Mouse (Mus musculus): Measurements from ENCODE around the gene Cabcoco1.
A peak's percentile ranks its signal among the peaks of the same experiment; 100 is the strongest.

Gene Cabcoco1

GRCm38 (mm10) chr10:68507741-68508140, 34.0 kb downstream of the Cabcoco1 start:
- DNase-seq (ENCODE audit: low spot score in 2 of 2), result no peak

DNA sequence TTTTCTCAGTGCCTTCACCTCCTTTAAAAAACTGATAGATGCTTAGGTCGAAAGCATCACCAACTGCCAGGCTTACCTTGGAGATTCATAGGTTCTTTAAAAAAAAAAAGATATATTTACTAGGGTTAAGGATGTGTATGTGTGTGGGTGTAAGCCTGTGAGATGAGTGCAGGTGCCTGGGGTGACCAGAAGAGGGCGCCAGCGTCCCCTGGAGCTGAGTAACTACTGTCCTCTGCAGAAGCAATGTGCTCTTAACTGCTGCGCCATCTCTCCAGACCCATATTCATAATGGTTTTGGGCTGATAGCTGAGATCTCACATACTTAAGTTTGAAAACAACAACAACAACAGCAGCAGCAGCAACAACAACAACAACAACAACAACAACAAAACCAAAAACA, 35.5 kb downstream of the Cabcoco1 start:
- no peak for DNase-seq (ENCODE audit: low spot score in 2 of 2)

- no peak for DNase-seq (ENCODE audit: low spot score in 2 of 2)
These were observed 37.0 kb downstream of the Cabcoco1 start for GRCm38 (mm10) chr10:68504586-68505152.

DNA sequence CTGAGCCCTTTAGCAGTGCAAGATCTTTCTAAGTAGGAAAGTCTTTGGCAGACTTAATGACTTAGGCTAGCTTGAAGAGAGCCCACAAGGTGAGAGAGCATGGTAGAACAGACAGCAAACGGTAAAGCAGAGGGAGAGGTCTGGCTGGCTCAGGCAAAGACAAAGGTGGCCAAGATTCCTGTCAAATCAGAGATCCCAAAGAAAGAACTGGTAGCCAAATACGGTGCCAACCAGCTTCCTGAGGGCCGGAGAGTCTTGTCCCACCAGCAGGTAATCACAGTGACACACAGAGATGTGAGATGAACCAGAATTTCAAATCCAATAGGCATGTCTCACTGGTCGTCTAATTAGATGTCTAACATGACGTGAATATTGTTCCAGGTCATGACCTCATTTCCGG, 40.6 kb downstream of the Cabcoco1 start:
- no peak for DNase-seq (ENCODE audit: low spot score in 2 of 2)

DNA sequence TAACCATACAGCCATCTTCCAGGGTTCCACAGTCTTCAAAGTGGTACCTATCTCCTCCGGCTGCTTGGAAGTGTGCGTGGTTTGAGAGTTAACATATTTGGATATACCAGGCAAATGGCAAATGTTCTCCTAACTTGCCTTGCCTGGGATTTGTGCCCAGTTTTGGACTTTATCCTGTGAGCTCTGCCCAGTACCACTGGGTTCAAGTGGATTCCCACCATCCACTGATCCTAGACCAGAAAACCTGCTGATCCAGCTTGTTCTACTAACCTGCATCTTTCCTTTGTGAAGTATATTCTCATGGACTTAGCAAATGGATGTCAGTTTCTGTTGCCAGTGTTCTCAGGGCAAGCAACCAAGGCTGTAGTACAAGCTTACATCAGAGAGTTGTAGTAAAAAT, 46.5 kb downstream of the Cabcoco1 start:
- DNase-seq (ENCODE audit: low spot score in 2 of 2), result no peak

DNA sequence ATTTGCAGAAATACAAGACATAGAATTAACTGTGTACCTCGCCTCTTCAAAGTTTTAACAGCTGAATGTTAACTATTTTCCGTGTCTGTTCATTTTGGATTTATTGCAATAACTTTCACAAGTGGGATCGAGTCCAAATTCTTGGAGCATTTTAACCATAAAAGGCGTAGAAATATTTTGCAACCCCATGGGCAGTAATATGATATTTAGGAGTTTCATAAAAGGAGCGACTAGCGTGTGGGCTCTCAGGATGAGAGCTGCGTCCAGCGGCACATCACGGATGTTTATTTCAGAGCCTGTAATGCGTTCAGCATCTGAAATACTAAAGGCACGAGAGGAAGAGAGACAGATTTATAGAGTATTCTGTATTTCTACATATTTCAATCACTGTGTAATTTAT, 50.1 kb downstream of the Cabcoco1 start:
- no peak for DNase-seq (ENCODE audit: low spot score in 2 of 2)

DNA sequence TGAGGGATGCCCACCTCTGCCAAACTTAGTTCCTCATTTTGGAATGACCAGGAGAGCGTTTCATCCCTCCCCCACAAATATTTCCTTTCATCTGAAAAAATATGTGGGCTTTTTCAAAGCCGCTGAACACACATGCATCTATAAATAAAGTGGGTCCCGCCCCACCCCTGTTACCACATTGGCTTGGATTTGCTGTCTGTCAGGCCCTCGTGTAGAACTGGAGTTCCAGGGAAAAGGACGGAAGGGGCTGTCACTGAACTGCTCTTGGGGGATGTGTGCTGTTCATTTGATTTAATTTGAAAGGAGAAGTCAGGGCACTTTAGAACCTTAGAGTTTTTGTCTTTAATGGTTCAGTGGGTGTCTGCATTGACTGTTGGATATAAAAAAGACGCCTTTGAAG, 50.9 kb downstream of the Cabcoco1 start:
- DNase-seq (ENCODE audit: low spot score in 2 of 2), result no peak

DNA sequence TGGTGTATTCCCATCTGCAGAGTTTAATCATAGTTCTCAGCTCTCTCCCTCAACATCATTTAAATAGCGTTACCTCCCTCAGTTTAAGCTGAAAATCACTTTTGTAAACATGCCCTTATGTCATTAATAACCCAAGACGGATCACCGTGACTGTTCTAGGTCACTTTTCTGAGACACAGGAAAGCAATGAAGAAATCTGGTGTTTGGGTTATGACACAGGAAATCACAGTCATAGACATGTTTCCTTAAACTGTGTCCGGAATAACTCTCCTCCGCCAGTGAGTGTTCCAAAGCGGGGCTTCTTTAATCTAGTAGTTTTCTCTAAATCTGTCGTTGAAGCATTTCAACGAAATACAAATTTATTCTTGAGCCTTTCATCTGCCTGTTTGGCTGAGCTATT, 68.9 kb downstream of the Cabcoco1 start:
- no peak for DNase-seq (ENCODE audit: low spot score in 2 of 2)

- DNase-seq (ENCODE audit: low spot score in 2 of 2), result no peak
These were observed 75.9 kb downstream of the Cabcoco1 start for GRCm38 (mm10) chr10:68465737-68466327.

GRCm38 (mm10) chr10:68464943-68465342, 76.8 kb downstream of the Cabcoco1 start:
- peak in 1 of 2 experiments; percentile 64 for DNase-seq (ENCODE audit: low spot score in 2 of 2)

DNA sequence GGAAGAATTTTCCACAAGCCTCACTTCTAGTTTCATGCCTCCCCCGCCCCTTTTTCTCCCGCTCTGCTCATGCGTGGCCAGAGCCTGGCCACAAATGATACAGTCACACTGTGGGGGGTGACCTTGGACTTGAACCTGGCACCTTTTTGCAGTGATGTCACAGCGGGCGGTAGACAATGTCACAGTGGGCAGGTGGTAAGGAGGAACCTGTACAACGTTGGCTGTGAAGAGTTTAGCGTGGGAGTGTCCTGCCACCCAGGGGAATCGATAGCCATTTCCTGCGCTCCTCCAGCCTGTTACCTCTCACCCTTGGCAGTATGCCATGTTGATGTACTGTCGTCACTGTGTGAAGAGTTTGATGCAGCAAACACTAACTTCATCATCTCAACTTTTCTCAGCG, 81.9 kb downstream of the Cabcoco1 start:
- no peak for DNase-seq (ENCODE audit: low spot score in 2 of 2)

- DNase-seq (ENCODE audit: low spot score in 2 of 2), result no peak
These were observed 84.7 kb downstream of the Cabcoco1 start for GRCm38 (mm10) chr10:68457019-68457418.

DNA sequence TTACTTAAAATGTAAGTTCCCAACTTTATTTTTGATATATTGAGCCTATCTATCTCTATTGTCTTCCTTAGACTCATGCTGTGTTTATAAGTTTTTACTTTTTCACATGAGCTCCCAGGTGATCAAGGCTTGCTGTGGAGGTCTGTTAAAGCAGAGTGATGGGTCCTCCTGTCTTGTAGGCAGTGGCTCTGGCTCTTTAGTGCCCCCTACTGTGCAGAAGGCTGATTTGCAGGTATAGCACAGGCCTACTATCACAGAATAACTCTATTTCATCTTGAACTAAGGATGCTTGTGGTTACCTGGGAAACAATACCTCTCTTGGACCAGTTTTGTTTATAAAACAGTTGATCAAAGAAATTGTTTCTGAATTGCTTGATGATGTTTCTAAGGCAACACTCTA, 87.2 kb downstream of the Cabcoco1 start:
- no peak for DNase-seq (ENCODE audit: low spot score in 2 of 2)

- DNase-seq (ENCODE audit: low spot score in 2 of 2), result no peak
These were observed 94.9 kb downstream of the Cabcoco1 start for GRCm38 (mm10) chr10:68446797-68447125.

DNA sequence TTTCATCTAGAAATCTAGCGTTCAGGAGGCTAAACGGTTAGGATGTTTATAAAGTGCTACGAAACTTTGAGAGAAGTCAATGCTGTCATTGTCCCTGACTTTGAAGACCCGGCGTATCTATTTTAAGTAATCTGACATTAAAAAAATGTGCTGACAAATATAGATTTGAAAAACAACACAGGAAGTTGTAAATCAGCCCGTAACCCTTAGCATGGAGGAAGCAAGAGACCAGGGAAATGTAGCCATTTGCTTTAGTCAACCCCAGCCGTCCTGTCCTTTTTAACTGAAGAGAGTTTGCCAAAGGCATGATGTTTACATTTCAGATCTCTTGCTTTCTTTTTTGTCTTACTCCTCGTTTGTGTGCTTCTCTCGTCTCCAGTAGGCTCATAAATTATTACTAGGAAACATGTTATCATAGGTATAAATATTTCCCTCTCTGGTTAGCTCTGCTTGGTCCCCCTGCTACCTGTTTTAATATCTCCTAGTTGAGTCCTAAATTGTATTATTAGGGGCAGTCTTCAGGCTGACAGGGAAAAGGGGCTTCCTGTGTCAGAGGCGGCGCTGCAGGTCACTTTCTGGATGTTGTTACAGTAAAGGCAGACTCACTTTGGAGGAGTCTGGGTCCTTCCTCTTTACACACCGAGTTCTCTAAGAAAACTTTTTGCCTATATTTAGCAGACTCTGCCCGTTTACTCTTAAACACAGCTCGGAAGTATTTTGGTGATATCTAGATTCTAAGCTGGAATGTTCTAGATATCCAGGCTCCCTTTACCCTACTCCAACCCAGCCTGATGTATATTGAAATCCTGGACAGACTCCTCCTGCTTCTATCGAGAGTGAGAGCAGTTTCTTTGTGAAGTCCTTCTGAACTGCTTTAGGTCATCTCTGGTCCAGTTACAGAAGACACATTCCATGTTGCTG, 95.6 kb downstream of the Cabcoco1 start:
- no peak for DNase-seq (ENCODE audit: low spot score in 2 of 2)

- DNase-seq (ENCODE audit: low spot score in 2 of 2), result no peak
These were observed 96.4 kb downstream of the Cabcoco1 start for GRCm38 (mm10) chr10:68445244-68445811.

DNA sequence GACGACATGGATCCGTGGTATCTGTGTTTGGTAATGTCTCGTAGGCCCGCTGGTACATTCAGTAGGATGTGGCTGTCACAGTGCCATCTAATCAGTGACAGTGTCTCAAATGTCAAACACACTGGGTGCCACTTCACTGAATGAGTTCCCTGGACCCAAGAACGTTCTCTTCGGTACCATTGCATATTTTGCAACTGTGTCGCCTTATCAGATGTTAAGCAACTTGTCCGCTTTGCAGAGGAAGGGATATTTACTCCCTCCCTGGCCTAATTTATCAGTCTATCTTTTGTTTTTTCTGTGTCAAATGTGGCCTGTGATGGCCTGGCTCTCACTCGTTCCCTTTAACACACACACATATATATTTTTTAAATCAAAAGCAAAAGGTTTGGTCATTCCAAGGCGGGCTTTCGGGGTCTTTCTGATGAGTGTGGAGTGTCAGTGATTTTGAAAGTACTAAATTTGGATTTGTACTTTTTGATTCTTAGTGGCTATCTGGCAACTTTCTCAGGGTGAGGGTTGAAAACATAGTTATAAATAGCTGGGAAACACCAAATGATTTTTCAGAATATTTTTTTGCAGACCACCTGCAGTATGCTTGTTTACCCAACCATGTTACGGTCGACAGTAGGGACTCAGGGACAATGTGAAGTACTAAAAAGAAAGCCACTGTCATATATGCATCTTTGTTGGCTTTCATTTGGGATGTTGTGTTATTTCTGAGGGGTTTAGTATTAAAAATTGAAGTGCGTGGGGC, 97.2 kb downstream of the Cabcoco1 start:
- DNase-seq (ENCODE audit: low spot score in 2 of 2), result no peak

- DNase-seq (ENCODE audit: low spot score in 2 of 2), result no peak
These were observed 98.6 kb downstream of the Cabcoco1 start for GRCm38 (mm10) chr10:68443132-68443531.

- no peak for DNase-seq (ENCODE audit: low spot score in 2 of 2)
These were observed 99.0 kb downstream of the Cabcoco1 start for GRCm38 (mm10) chr10:68442713-68443112.

DNA sequence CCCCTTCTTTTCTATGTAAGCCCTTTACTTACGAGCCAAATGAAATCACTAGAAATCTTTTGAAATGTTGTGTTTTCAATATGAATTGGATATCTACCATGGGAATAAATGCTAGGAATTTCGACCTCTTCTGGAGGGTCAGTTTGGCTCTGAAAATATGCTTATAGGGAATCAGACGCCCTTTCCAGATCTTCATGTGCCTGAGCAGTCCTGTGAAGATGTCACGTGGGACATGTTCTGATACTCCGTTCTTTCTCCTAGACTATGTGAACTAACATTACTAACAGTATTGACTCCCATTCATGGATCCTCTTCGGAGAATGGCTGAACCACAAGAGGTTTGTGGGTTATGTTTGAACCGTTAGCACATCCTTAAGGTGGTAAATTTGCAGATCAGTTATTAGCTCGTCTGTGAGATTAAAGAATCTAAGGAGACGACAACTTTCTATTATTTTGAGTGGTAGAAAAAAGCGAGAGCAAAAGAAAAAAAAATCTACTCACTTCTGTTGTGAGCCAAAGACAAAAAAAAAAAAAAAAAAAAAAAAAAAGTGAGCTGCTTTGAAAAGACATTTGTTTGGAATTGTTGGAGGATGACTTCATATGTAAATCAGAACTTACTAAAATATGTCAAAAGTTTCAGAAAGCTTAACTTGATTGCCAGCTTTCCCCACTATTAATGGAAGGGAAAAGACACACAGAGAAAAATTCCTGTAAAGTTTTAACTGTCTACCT, 99.6 kb downstream of the Cabcoco1 start:
- no peak for DNase-seq (ENCODE audit: low spot score in 2 of 2)

DNA sequence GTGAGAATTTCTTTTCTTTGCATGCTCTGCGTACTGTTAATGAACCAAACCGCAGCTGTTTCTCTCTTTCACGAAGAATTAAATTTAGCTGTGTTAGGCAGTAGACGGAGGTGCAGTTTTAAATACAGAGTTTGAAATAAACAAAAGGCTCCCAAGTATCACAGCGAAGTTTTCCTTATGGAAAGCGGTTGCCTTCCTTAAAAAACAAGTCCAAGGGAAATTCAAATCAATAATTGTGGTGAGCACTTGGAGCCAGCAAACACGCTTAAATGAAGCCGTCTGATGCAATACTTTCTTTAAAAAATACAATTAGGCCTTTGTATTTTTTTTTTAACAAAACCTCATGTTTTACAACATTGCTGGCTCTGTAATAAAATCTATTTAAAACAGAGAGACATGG, 101.2 kb downstream of the Cabcoco1 start:
- DNase-seq (ENCODE audit: low spot score in 2 of 2), result no peak

Data from frontal cortex, postnatal 14 days (tissue).